Mouse (Mus musculus) stomach, embryonic 16.5 days (tissue): ENCODE results near the gene Unc5c. TPM values are rescaled to one million over a fixed set of nuclear protein-coding genes. Genes with fewer than 3 reads are reported as not detected.

Experiments
- ATAC-seq: fragments of 200-750 bp; cut with Nextera tagmentation; 2 replicates; pipeline ENCODE4 v1.8.0; 2017; ENCODE audit warnings: moderate number of reproducible peaks, moderate TSS enrichment; ENCODE audit not compliant: insufficient read depth, low FRiP score
- H3K27ac ChIP-seq: fragments of 300-500 bp; sonication (generic); 2 replicates; pipeline ENCODE4 v1.5.1; 2014; ENCODE audit warnings: low read length
- H3K27me3 ChIP-seq: fragments of 300-500 bp; sonication (generic); 2 replicates; pipeline ENCODE4 v1.6.1; 2014; ENCODE audit warnings: low read length, control low read depth, mixed read lengths; ENCODE audit not compliant: control insufficient read depth, insufficient read depth
- H3K36me3 ChIP-seq: fragments of 300-500 bp; sonication (generic); 2 replicates; pipeline ENCODE4 v1.6.1; 2014; ENCODE audit warnings: low read length; ENCODE audit not compliant: control insufficient read depth, insufficient read depth
- H3K4me1 ChIP-seq: fragments of 300-500 bp; sonication (generic); 2 replicates; pipeline ENCODE4 v1.6.1; 2014; ENCODE audit warnings: low read length, control low read depth, mixed read lengths; ENCODE audit not compliant: control insufficient read depth, insufficient read depth
- H3K4me2 ChIP-seq: fragments of 300-500 bp; sonication (generic); 2 replicates; pipeline ENCODE4 v1.6.1; 2014; ENCODE audit warnings: low read depth, low read length, mixed read lengths
- H3K4me3 ChIP-seq: fragments of 300-500 bp; sonication (generic); replicated peaks from 2 replicates; pipeline ENCODE4 v1.5.1; 2014; ENCODE audit warnings: mild to moderate bottlenecking, low read length
- H3K9ac ChIP-seq: fragments of 300-500 bp; sonication (generic); 2 replicates; pipeline ENCODE4 v1.6.1; 2014; ENCODE audit warnings: low read length
- H3K9me3 ChIP-seq: fragments of 300-500 bp; sonication (generic); replicated peaks from 2 replicates; pipeline ENCODE4 v1.6.1; 2016; ENCODE audit warnings: low read length, control low read depth; ENCODE audit not compliant: control insufficient read depth
- WGBS: fragments of 180-500 bp; shearing (Covaris S2); extraction: QIAGEN DNeasy Blood & Tissue Kit; methylation state at CpG from one replicate; pipeline ENCODE4 v1.1.7; 2014; 5-methylcytosine and 5-hydroxymethylcytosine counted together
- polyA plus RNA-seq: library from polyadenylated mRNA; unstranded; fragments of >200 nt; fragmentation: Nextera tagmentation; extraction: Ambion mirVana; gene quantifications from 2 replicates; pipeline ENCODE4 v1.2.1, GENCODE M21; 2015

Unc5c gene
- polyA plus RNA-seq, 1 experiment from 2014 or later, result 4.3 TPM

DNA sequence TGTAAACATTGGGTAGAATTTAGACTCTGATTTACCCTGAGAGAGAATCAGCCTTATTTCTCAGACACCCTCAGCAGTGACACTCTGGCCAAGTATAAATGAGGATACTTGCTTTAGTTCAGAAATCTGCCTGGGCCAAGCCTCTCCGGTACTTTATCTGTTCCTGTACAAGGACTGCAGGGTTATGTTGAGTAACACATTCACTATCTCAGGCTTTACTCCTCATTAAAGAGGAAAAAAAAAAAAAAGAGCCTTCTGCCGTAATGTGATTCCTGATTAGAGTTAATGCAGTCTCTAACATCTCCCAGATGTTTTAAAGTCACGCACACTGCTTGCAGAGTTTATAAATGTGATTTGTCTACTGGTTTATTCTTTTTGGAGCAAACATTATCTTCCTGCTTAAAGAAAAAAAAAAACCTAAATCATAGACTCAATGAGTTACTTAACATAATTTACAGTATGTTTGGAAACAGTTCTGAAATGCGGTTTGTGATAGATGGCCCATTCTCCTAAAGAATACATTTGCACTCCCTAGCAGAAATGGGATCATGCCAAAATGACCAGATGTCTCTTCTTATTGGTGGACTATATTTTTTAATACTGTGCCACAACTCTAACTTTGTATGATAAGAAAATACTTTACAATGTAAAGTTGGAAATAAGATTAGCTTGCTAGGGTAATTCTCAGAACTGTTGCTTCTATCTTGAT is 33.5 kb downstream of the Unc5c start:
- 29% methylated on average over 4 of the region's 4 CpGs for WGBS

DNA sequence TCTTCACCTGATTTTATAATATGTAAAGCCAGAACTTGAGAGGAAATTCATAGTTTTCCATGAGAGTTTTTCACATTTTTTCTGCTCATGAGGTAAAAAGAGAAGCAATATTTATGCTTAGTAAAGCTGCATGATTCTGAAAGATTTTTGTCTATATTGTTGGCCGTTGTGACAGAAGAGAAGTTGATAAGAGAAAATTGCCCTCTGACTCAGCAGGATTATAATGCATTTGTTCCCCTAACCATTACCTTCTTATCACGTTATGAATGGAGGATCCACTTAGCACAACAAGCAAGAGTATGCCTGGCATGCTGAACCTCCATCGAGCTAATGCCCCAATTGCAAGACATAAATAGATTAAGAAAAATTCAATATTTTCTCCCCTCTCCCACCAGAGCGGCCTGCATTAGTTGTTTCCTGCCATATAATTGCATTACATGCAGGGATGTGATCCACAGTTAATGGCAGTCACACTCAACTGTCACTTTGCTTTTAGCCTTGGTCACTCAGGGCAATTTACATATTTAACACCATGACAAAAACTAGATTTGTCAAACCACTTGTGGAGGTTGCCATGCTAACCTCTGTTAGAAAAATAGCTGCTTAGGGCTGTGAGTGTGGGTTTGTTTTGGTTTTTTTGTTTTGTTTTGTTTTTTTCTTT is 37.0 kb downstream of the Unc5c start:
- Histone ChIP-seq H3K36me3 (no peaks in the 10 kb centered on the region), H3K9ac (no peak overlapping the region), H3K4me1 (peaks cover 3% of the 10 kb centered on the region; the same call in 1 of the 2 replicates), H3K9me3 (no peaks in the 10 kb centered on the region), H3K27me3 (no peaks in the 10 kb centered on the region), H3K27ac (no peak overlapping the region), H3K4me2 (no peak overlapping the region), H3K4me3 (no peak overlapping the region)
- ATAC-seq, result no peak
- 42% methylated on average over 4 of the region's 4 CpGs for WGBS

More for the DNA sequence above, 33.5 kb downstream of the Unc5c start:
- Histone ChIP-seq H3K36me3 (no peaks in the 10 kb centered on the region), H3K27me3 (no peaks in the 10 kb centered on the region), H3K9me3 (no peaks in the 10 kb centered on the region), H3K4me2 (no peak overlapping the region), H3K27ac (peak overlapping the region; percentile 55), H3K4me1 (peaks cover 3% of the 10 kb centered on the region; the same call in 1 of the 2 replicates), H3K4me3 (no peak overlapping the region), H3K9ac (no peak overlapping the region)
- ATAC-seq, result peak; percentile 5; the same call in 1 of the 2 replicates

DNA sequence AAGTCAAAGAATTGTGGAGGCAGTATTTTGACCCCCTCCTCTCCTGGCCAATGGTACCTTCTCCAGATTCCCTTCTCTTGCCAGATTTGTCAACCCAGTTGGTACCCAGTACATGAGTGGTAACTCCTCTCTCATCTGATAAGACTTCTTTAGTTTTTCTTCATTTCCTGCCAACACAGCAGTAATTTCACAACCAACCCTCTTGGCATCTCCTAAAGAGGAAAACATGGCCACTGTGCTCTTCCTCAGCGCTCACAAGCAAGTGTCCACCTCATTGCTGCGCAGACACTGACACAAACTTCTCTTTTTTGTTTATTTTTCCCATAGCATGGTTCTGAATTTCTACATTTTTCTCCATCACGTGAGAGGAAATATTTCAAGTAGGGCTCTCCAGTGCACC is 38.3 kb downstream of the Unc5c start:
- Histone ChIP-seq H3K4me1 (no peaks in the 10 kb centered on the region), H3K27me3 (no peaks in the 10 kb centered on the region)

DNA sequence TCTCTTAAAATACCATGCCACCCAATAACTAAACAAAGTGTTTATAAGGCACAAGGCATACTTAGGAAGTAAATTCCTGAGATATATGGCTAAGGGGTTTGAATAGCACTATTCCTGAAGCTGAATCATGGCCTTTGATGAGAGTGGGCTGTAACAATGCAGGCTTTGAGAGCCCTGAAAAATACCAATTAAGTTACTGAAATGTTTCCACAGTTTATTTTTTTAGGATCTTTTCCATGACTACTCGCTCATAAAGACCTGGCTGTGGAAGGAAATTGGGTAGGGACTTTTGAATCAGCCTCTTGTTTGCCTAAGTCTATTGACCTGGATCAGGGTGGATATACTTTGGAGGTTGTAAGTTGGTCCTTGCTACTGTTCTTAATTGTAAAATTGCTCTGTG is 44.8 kb downstream of the Unc5c start:
- H3K4me2 ChIP-seq, result no peak overlapping the region
- WGBS, result 62% methylated on average over 1 of the region's 1 CpGs
- no peak overlapping the region for H3K27ac ChIP-seq

More for the DNA sequence above, 38.3 kb downstream of the Unc5c start:
- no peaks in the 10 kb centered on the region for H3K36me3 ChIP-seq
- H3K9me3 ChIP-seq, result no peaks in the 10 kb centered on the region
- no peak overlapping the region for H3K27ac ChIP-seq
- H3K9ac ChIP-seq, result no peak overlapping the region
- H3K4me3 ChIP-seq, result no peak overlapping the region
- ATAC-seq, result no peak
- WGBS, result 77% methylated on average over 3 of the region's 3 CpGs
- H3K4me2 ChIP-seq, result no peak overlapping the region

DNA sequence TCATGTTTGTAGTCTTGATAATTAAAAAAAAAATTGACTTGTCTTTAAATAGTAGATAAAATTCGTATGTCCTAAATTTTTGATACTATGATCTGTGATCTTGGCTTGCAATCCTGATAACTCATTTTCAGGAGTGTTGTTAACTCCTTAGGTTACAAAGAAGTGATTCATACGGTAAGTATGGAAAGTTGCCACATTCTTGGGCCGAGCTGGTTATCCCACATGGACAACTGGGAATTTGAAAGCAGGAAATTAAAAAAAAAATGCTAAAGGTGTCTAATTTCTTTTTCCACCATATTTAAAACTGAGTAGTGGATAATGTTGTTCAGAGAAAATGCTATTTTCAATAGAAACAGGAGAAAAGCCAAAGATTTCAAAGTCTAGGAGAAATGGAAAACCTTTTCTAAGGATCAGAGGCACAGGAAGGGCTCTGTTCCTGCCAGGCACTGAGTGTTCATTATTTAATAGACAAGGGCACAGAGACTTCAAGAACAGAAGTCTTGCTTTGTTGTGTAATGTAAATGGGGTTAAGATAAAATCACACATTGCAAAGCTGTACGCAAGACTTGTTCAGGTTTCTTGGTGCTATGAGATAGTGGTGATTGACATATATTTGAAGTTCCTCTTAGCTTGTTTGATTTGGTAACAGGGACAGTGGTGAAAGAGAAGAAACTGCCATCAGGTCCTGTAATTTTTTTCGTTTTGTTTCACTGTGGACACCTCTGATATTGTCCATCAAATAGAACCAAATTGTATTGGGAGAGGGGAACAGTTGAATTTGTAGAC is 46.4 kb downstream of the Unc5c start:
- Histone ChIP-seq H3K36me3 (no peaks in the 10 kb centered on the region), H3K27ac (no peak overlapping the region), H3K9ac (no peak overlapping the region), H3K4me1 (no peaks in the 10 kb centered on the region), H3K27me3 (no peaks in the 10 kb centered on the region), H3K4me2 (no peak overlapping the region), H3K9me3 (no peaks in the 10 kb centered on the region), H3K4me3 (no peak overlapping the region)
- 61% methylated on average over 5 of the region's 5 CpGs for WGBS
- no peak for ATAC-seq

More for the DNA sequence above, 44.8 kb downstream of the Unc5c start:
- H3K36me3 ChIP-seq, result no peaks in the 10 kb centered on the region
- H3K9me3 ChIP-seq, result no peaks in the 10 kb centered on the region
- no peak overlapping the region for H3K9ac ChIP-seq
- no peak overlapping the region for H3K4me3 ChIP-seq
- no peaks in the 10 kb centered on the region for H3K27me3 ChIP-seq
- no peaks in the 10 kb centered on the region for H3K4me1 ChIP-seq
- ATAC-seq, result no peak

DNA sequence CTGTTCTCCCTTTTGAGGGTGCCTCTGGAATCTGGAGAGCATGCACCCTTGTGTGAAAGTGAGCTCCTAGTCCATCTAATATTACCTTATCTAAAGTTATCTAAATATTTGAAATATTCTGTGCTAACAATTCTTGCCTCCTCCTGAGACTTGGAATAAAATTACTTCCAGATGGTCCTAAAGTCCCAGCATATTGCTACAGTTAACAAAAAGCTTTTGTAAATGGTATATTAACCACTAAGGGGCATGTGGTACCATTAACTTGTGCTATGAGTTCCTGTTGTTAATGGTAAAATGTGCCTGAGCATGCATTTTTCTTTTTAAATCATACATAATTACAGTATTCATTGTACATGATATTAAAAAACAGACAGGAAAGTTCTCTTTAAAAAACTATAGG is 63.7 kb downstream of the Unc5c start:
- Histone ChIP-seq H3K4me3 (no peak overlapping the region), H3K27me3 (no peaks in the 10 kb centered on the region), H3K4me1 (no peaks in the 10 kb centered on the region)

DNA sequence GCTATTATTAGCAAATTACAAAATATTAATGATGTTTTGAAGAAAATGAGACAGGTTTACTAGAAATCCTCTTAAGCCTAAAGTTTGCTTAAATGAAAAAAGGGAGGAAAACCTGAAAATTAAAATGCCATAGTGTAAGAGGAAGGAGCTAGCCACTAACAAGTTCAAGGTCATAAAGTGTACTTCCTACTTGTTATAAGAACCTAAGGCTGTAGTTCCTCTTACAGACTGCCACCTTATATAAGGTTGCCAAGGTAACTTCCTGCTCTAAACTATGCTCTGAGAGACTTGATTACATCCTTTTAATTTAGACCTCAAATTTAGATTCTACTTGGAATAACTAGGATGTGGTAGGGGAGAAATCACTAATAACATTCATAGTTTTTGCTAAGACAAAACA is 64.6 kb downstream of the Unc5c start:
- H3K27me3 ChIP-seq, result no peaks in the 10 kb centered on the region
- no peak for ATAC-seq
- H3K27ac ChIP-seq, result no peak overlapping the region

More for the DNA sequence above, 63.7 kb downstream of the Unc5c start:
- no peaks in the 10 kb centered on the region for H3K36me3 ChIP-seq
- H3K9me3 ChIP-seq, result no peaks in the 10 kb centered on the region
- no peak overlapping the region for H3K27ac ChIP-seq
- ATAC-seq, result no peak
- H3K4me2 ChIP-seq, result no peak overlapping the region
- H3K9ac ChIP-seq, result no peak overlapping the region

DNA sequence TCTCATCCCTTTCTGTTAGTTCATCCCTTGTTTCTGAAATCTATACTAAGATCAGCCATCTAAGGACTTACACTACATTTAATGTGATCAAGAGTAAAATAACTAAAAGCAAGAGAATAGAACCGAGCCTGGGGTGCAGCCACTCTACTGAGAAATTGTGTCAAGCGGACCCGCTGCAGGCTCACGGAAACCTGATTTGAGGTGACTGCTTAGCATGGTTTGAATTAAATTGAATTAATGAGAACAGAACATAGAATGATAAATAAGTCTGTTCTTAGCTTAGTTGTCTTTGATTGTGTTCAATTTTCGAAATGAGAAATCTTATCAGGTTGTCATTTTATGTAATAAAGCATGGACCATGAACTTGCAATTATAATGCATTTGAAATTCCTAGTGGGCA is 68.8 kb downstream of the Unc5c start:
- WGBS, result 92% methylated on average over 5 of the region's 5 CpGs
- no peak overlapping the region for H3K4me3 ChIP-seq

More for the DNA sequence above, 64.6 kb downstream of the Unc5c start:
- Histone ChIP-seq H3K4me2 (no peak overlapping the region), H3K9me3 (no peaks in the 10 kb centered on the region), H3K9ac (no peak overlapping the region), H3K4me1 (no peaks in the 10 kb centered on the region), H3K4me3 (no peak overlapping the region), H3K36me3 (no peaks in the 10 kb centered on the region)

DNA sequence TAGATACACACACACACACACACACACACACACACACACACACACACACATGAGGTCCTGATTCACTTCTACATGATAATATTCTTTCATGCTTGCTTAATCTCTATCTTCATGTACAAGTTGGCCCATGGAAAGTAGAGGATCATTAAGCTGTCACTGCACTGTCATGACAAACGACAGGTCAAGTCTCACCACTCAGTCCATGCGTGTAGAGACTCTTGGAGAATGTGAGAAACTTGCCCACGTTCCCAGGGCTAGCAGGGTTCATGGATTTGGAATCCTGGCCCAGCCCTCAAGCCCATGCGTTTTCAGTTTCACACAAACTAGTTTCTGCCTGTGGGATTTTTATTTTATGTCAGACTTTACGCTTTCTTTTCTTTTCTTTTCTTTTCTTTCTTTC is 71.8 kb downstream of the Unc5c start:
- Histone ChIP-seq H3K4me2 (no peak overlapping the region), H3K27ac (no peak overlapping the region), H3K9me3 (no peaks in the 10 kb centered on the region), H3K9ac (no peak overlapping the region), H3K4me1 (no peaks in the 10 kb centered on the region), H3K4me3 (no peak overlapping the region), H3K27me3 (no peaks in the 10 kb centered on the region), H3K36me3 (no peaks in the 10 kb centered on the region)
- ATAC-seq, result no peak
- 63% methylated on average over 5 of the region's 5 CpGs for WGBS

More for the DNA sequence above, 68.8 kb downstream of the Unc5c start:
- Histone ChIP-seq H3K27me3 (no peaks in the 10 kb centered on the region), H3K4me1 (no peaks in the 10 kb centered on the region), H3K4me2 (no peak overlapping the region), H3K9ac (no peak overlapping the region), H3K36me3 (no peaks in the 10 kb centered on the region), H3K27ac (no peak overlapping the region), H3K9me3 (no peaks in the 10 kb centered on the region)
- no peak for ATAC-seq
